Mouse (Mus musculus): ENCODE results near the gene Hsd17b6.

- TF ChIP-seq POLR2A (IDR thresholded peaks at IDR 0.05; ENCODE audit: control insufficient read depth in 1 of 2, insufficient read depth in 1 of 2, low read depth in 1 of 2, low read length in 2 of 2, poor library complexity in 1 of 2), result no peak; a peak in 1 of 4 replicates
- no peak for TF ChIP-seq MYB (IDR thresholded peaks at IDR 0.05; ENCODE audit: low read depth, low read length)
- TF ChIP-seq ELF1 (IDR thresholded peaks at IDR 0.05; ENCODE audit: low read depth, low read length), result no peak
- TF ChIP-seq MYC (IDR thresholded peaks at IDR 0.05; ENCODE audit: low read depth, low read length), result no peak
- TF ChIP-seq CTCF (IDR thresholded peaks at IDR 0.05 in 2 of 3, conservative IDR thresholded peaks at IDR 0.05 in 1 of 3; ENCODE audit: control insufficient read depth in 1 of 3, insufficient read depth in 1 of 3, low read depth in 2 of 3, low read length in 3 of 3, poor library complexity in 1 of 3, severe bottlenecking in 1 of 3), result no peak
Observed at GRCm38 (mm10) chr10:128039167-128039566, 31.8 kb upstream of the Hsd17b6 start.
